Mouse (Mus musculus) megakaryocyte progenitor cell, adult 5-6 weeks (primary cell): Measurements from ENCODE around the gene Gpr152. TPM values are rescaled to one million over a fixed set of nuclear protein-coding genes. Genes with fewer than 3 reads are reported as not detected.
A peak's percentile ranks its signal among the peaks of the same experiment; 100 is the strongest.
"Not testable (repeated sequence)": the region's sequence is repeated elsewhere in the genome, so short reads cannot be mapped to it uniquely, and the experiment has no call there.

Experiments used
- ATAC-seq: replicated peaks from 2 replicates; pipeline ENCODE4 v1.8.0; 2016; ENCODE audit warnings: mild to moderate bottlenecking, moderate TSS enrichment, inconsistent platforms; ENCODE audit not compliant: poor library complexity
- total RNA-seq, 2 experiments: library from RNA; stranded (forward) in 1 of 2; stranded (reverse) in 1 of 2; fragments of 157-497, 149-512 nt in 1 of 2; fragments of 200-1000 nt in 1 of 2; gene quantifications; 2 replicates each; pipeline versions ENCODE4 v1.2.3 to v1.2.4; 2015 to 2017

Gpr152 gene
- total RNA-seq, 2 experiments from 2014 or later = not detected

- no peak for ATAC-seq
Observed at GRCm38 (mm10) chr19:4126759-4127495, 12.7 kb upstream of the Gpr152 start.

GRCm38 (mm10) chr19:4129462-4129861 lies 10.1 kb upstream of the Gpr152 start:
- ATAC-seq = no peak

- ATAC-seq = no peak
Observed at GRCm38 (mm10) chr19:4130106-4130505, 9.5 kb upstream of the Gpr152 start.

- ATAC-seq = peak; percentile 48
Observed at GRCm38 (mm10) chr19:4131075-4131474, 8.5 kb upstream of the Gpr152 start.

- peak; percentile 45; the same call in 1 of the 2 replicates for ATAC-seq
Observed at GRCm38 (mm10) chr19:4131768-4132167, 7.8 kb upstream of the Gpr152 start.

GRCm38 (mm10) chr19:4134354-4134753 lies 5.2 kb upstream of the Gpr152 start:
- no peak for ATAC-seq

- not testable (repeated sequence) for ATAC-seq
Observed at GRCm38 (mm10) chr19:4135229-4135962, 4.2 kb upstream of the Gpr152 start.

GRCm38 (mm10) chr19:4135963-4136345 lies 3.6 kb upstream of the Gpr152 start:
- ATAC-seq = peak; percentile 83

- ATAC-seq = peak; percentile 64
Observed at GRCm38 (mm10) chr19:4136463-4136862, 3.1 kb upstream of the Gpr152 start.

- no peak for ATAC-seq
Observed at GRCm38 (mm10) chr19:4137913-4138312, 1.7 kb upstream of the Gpr152 start.

- ATAC-seq = no peak
Observed at GRCm38 (mm10) chr19:4140147-4140546, 560 bp downstream of the Gpr152 start.

GRCm38 (mm10) chr19:4142416-4143173 lies 3.0 kb downstream of the Gpr152 start:
- ATAC-seq = no peak

GRCm38 (mm10) chr19:4143759-4144268 lies 4.2 kb downstream of the Gpr152 start, which contains the start of gene Cabp4:
TSS of gene Cabp4 (minus strand) at chr19:4144033.
- no peak for ATAC-seq

GRCm38 (mm10) chr19:4144550-4145498 lies 5.2 kb downstream of the Gpr152 start:
- no peak for ATAC-seq

GRCm38 (mm10) chr19:4145936-4146335 lies 6.3 kb downstream of the Gpr152 start:
- ATAC-seq = no peak

- ATAC-seq = no peak
Observed at GRCm38 (mm10) chr19:4146366-4147021, 6.9 kb downstream of the Gpr152 start.

GRCm38 (mm10) chr19:4147022-4147405 lies 7.4 kb downstream of the Gpr152 start:
- ATAC-seq = peak; percentile 24; the same call in 1 of the 2 replicates

- ATAC-seq = no peak
Observed at GRCm38 (mm10) chr19:4147782-4148490, 8.3 kb downstream of the Gpr152 start.

GRCm38 (mm10) chr19:4148491-4148806 lies 8.9 kb downstream of the Gpr152 start, which contains the start of gene Coro1b:
TSS of gene Coro1b (plus strand) at chr19:4148619.
- ATAC-seq = peak; percentile 91
